Mouse (Mus musculus): ENCODE measurements at regions not wholly inside any gene's neighbourhood (a gene's known extent, or its start where the extent isn't known, plus 50 kb on each side); places are given as distances from the start of the nearest gene placed in this dataset.

GRCm38 (mm10) chr17:88116321-88116720, 51.2 kb upstream of the Fbxo11 start:
- no peak for TF ChIP-seq POLR2A (IDR thresholded peaks at IDR 0.05; ENCODE audit: borderline replicate concordance, low read depth, low read length)
- no peak for TF ChIP-seq CTCF (IDR thresholded peaks at IDR 0.05; ENCODE audit: low read depth, low read length)
- Histone ChIP-seq H3K27ac (ENCODE audit: insufficient read depth, low read depth, low read length) (no peak overlapping the region), H3K4me3 (ENCODE audit: insufficient read depth, low read length) (no peak overlapping the region), H3K4me1 (ENCODE audit: control insufficient read depth, insufficient read depth, low read length) (peaks cover 48% of the 10 kb centered on the region)

- Histone ChIP-seq H3K27ac (ENCODE audit: insufficient read depth, low read depth, low read length) (peak overlapping the region; percentile 60), H3K4me3 (ENCODE audit: insufficient read depth, low read length) (no peak overlapping the region), H3K4me1 (ENCODE audit: control insufficient read depth, insufficient read depth, low read length) (peaks cover 42% of the 10 kb centered on the region)
- no peak for TF ChIP-seq CTCF (IDR thresholded peaks at IDR 0.05; ENCODE audit: low read depth, low read length)
These were observed 53.6 kb upstream of the Fbxo11 start for GRCm38 (mm10) chr17:88118714-88119113.

GRCm38 (mm10) chr17:88123711-88124110, 58.6 kb upstream of the Fbxo11 start:
- H3K4me1 ChIP-seq (ENCODE audit: control insufficient read depth, insufficient read depth, low read length): peaks cover 39% of the 10 kb centered on the region
- H3K4me3 ChIP-seq (ENCODE audit: insufficient read depth, low read length): no peak overlapping the region
- no peak for TF ChIP-seq POLR2A (IDR thresholded peaks at IDR 0.05; ENCODE audit: borderline replicate concordance, low read depth, low read length)
- TF ChIP-seq CTCF (IDR thresholded peaks at IDR 0.05; ENCODE audit: low read depth, low read length): no peak
- peak overlapping the region; percentile 66 for H3K27ac ChIP-seq (ENCODE audit: insufficient read depth, low read depth, low read length)

- TF ChIP-seq CTCF (IDR thresholded peaks at IDR 0.05; ENCODE audit: low read depth, low read length) (no peak), POLR2A (IDR thresholded peaks at IDR 0.05; ENCODE audit: borderline replicate concordance, low read depth, low read length) (no peak)
- H3K27ac ChIP-seq (ENCODE audit: insufficient read depth, low read depth, low read length): peak overlapping the region; percentile 93
- peaks cover 46% of the 10 kb centered on the region for H3K4me1 ChIP-seq (ENCODE audit: control insufficient read depth, insufficient read depth, low read length)
- no peak overlapping the region for H3K4me3 ChIP-seq (ENCODE audit: insufficient read depth, low read length)
These were observed 62.0 kb upstream of the Fbxo11 start for GRCm38 (mm10) chr17:88127126-88127525.

- Histone ChIP-seq H3K4me3 (ENCODE audit: insufficient read depth, low read length) (no peak overlapping the region), H3K27ac (ENCODE audit: insufficient read depth, low read depth, low read length) (peak overlapping the region; percentile 21), H3K4me1 (ENCODE audit: control insufficient read depth, insufficient read depth, low read length) (peaks cover 36% of the 10 kb centered on the region)
- TF ChIP-seq CTCF (IDR thresholded peaks at IDR 0.05; ENCODE audit: low read depth, low read length): no peak
- no peak for TF ChIP-seq POLR2A (IDR thresholded peaks at IDR 0.05; ENCODE audit: borderline replicate concordance, low read depth, low read length)
These were observed 66.2 kb upstream of the Fbxo11 start for GRCm38 (mm10) chr17:88131297-88131696.

- H3K27ac ChIP-seq (ENCODE audit: insufficient read depth, low read depth, low read length): peak overlapping the region; percentile 95
- H3K4me1 ChIP-seq (ENCODE audit: control insufficient read depth, insufficient read depth, low read length): peaks cover 29% of the 10 kb centered on the region
- TF ChIP-seq CTCF (IDR thresholded peaks at IDR 0.05; ENCODE audit: low read depth, low read length): no peak
- TF ChIP-seq POLR2A (IDR thresholded peaks at IDR 0.05; ENCODE audit: borderline replicate concordance, low read depth, low read length): no peak
- peak overlapping the region; percentile 50 for H3K4me3 ChIP-seq (ENCODE audit: insufficient read depth, low read length)
These were observed 66.9 kb upstream of the Fbxo11 start for GRCm38 (mm10) chr17:88131980-88132379.

- H3K27ac ChIP-seq (ENCODE audit: insufficient read depth, low read depth, low read length): peak overlapping the region; percentile 95
- peak overlapping the region; percentile 50 for H3K4me3 ChIP-seq (ENCODE audit: insufficient read depth, low read length)
- no peak for TF ChIP-seq POLR2A (IDR thresholded peaks at IDR 0.05; ENCODE audit: borderline replicate concordance, low read depth, low read length)
- no peak for TF ChIP-seq CTCF (IDR thresholded peaks at IDR 0.05; ENCODE audit: low read depth, low read length)
- peaks cover 25% of the 10 kb centered on the region for H3K4me1 ChIP-seq (ENCODE audit: control insufficient read depth, insufficient read depth, low read length)
These were observed 67.7 kb upstream of the Fbxo11 start for GRCm38 (mm10) chr17:88132601-88133346.

GRCm38 (mm10) chr17:88134546-88134945, 69.5 kb upstream of the Fbxo11 start:
- H3K27ac ChIP-seq (ENCODE audit: insufficient read depth, low read depth, low read length): no peak overlapping the region
- no peak overlapping the region for H3K4me3 ChIP-seq (ENCODE audit: insufficient read depth, low read length)
- TF ChIP-seq CTCF (IDR thresholded peaks at IDR 0.05; ENCODE audit: low read depth, low read length): no peak
- no peak for TF ChIP-seq POLR2A (IDR thresholded peaks at IDR 0.05; ENCODE audit: borderline replicate concordance, low read depth, low read length)
- H3K4me1 ChIP-seq (ENCODE audit: control insufficient read depth, insufficient read depth, low read length): peaks cover 22% of the 10 kb centered on the region

GRCm38 (mm10) chr17:88141538-88141937, 76.4 kb upstream of the Fbxo11 start:
- H3K4me1 ChIP-seq (ENCODE audit: control insufficient read depth, insufficient read depth, low read length): peaks cover 9% of the 10 kb centered on the region
- no peak for TF ChIP-seq POLR2A (IDR thresholded peaks at IDR 0.05; ENCODE audit: borderline replicate concordance, low read depth, low read length)
- no peak for TF ChIP-seq CTCF (IDR thresholded peaks at IDR 0.05; ENCODE audit: low read depth, low read length)
- H3K4me3 ChIP-seq (ENCODE audit: insufficient read depth, low read length): no peak overlapping the region
- no peak overlapping the region for H3K27ac ChIP-seq (ENCODE audit: insufficient read depth, low read depth, low read length)

GRCm38 (mm10) chr17:88142003-88142402, 76.9 kb upstream of the Fbxo11 start:
- no peak overlapping the region for H3K27ac ChIP-seq (ENCODE audit: insufficient read depth, low read depth, low read length)
- no peak for TF ChIP-seq CTCF (IDR thresholded peaks at IDR 0.05; ENCODE audit: low read depth, low read length)
- no peak for TF ChIP-seq POLR2A (IDR thresholded peaks at IDR 0.05; ENCODE audit: borderline replicate concordance, low read depth, low read length)
- H3K4me3 ChIP-seq (ENCODE audit: insufficient read depth, low read length): no peak overlapping the region
- H3K4me1 ChIP-seq (ENCODE audit: control insufficient read depth, insufficient read depth, low read length): peaks cover 9% of the 10 kb centered on the region
